ENCODE assay signal across 8 mouse cellular contexts in the genomic region with DNA sequence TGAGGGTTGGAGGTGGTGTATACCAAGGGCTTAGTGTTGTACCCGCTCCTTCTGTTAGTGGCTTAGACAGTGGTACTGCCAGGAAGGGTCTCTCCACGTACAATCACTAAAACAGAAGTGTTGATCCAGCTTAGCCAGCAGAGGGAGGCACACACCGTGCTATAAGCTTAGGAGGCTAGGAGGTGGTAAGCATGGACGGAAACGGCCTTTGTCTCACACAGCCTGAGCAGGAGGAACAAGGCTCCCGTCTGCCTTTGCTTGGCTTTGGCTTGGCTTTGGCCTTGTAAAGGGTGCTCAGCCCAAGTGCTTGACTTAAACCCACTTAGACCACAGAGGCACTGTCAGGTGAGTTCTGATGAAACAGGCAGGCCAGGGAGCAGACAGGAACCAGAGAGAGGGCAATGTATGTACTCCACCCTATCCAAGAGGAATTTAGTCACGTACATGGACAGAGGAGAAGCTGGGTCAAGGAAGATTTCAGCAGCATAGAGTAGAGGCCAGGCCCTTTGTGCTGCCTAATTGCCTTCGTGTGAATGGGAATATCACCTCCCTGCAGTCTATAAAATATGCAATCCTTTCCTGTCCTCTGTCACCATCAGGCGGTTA. TPM values are rescaled to one million over a fixed set of nuclear protein-coding genes. Genes with fewer than 3 reads are reported as not detected.
DNase-seq lines count a peak whose midpoint lies in the region; ATAC-seq lines count a peak whose summit lies in the region.

No protein-coding gene starts in this region.

- peaks cover 6% of the 10 kb centered on the region for H3K4me1 ChIP-seq in midbrain, embryonic 10.5 days

- 33% methylated on average over 9 of the region's 9 CpGs for WGBS in midbrain, embryonic 10.5 days

- H3K27ac ChIP-seq in midbrain, embryonic 10.5 days (replicated peaks): peak overlapping the region; percentile 82

- no peaks in the 10 kb centered on the region for H3K27me3 ChIP-seq in midbrain, embryonic 10.5 days (ENCODE audit: low read depth, poor library complexity, severe bottlenecking)

- no peak overlapping the region for H3K4me3 ChIP-seq in midbrain, embryonic 10.5 days

- peak; percentile 91 for DNase-seq in R1 (ENCODE audit: low read depth, low spot score)
- DNase-seq in gastrocnemius, postnatal 10 days: peak; percentile 72
- peak; percentile 52 for DNase-seq in hindlimb bud, embryonic 11.5 days (ENCODE audit: extremely low spot score, low read depth, low spot score)
- peak; percentile 30 to 50 for DNase-seq in left cerebral cortex, adult 8-10 months (ENCODE audit: low spot score in 2 of 2)
- DNase-seq in midbrain, embryonic 10.5 days (ENCODE audit: low spot score): peak; percentile 79
- DNase-seq in right cerebral cortex, postnatal 4 days: peak; percentile 67

- no peaks in the 10 kb centered on the region for H3K36me3 ChIP-seq in midbrain, embryonic 10.5 days

- ATAC-seq in common myeloid progenitor, adult 5-6 weeks (replicated peaks; ENCODE audit: low read depth, poor library complexity, severe bottlenecking): peak; percentile 100
- ATAC-seq in erythroblast, adult 5-6 weeks (replicated peaks; ENCODE audit: low FRiP score, poor library complexity, severe bottlenecking): no peak

- no peaks in the 10 kb centered on the region for H3K9me3 ChIP-seq in midbrain, embryonic 10.5 days (replicated peaks)

RNA-seq across cellular contexts. Expression of gene Akr1b3, which starts 24.3 kb away (rescaled TPM):
- 138 TPM in 2 replicates for total RNA-seq in common myeloid progenitor, adult 5-6 weeks (2017)
- total RNA-seq in gastrocnemius, postnatal 10 days (2021): 100 to 1,000 TPM; 214 to 249 TPM
- 10 to 100 TPM; 42.7 to 55.3 (median 49.4) TPM for total RNA-seq in left cerebral cortex, adult 8-10 months (2022)
- polyA plus RNA-seq in midbrain, embryonic 10.5 days (2016; fragmentation: Nextera tagmentation; extraction: Ambion mirVana): 236 and 282 TPM in 2 replicates
- total RNA-seq in erythroblast, adult 5-6 weeks (2015; ENCODE audit: low replicate concordance): 18.6 and 72.8 TPM in 2 replicates
- total RNA-seq in erythroblast, adult 5-6 weeks (2017; ENCODE audit: low replicate concordance): 18.1 and 27.4 TPM in 2 replicates

Comparison
In these comparisons a context has a peak if more than half of its experiments do, and no peak if none do; other contexts are left out.
1. DNase-seq: peak in every context shown above with its lines; median percentile 91 in R1; 79 in midbrain, embryonic 10.5 days; 72 in gastrocnemius, postnatal 10 days; 67 in right cerebral cortex, postnatal 4 days; 52 in hindlimb bud, embryonic 11.5 days; 40 in left cerebral cortex, adult 8-10 months.